Mouse (Mus musculus) kidney, embryonic 16.5 days (tissue): ENCODE results near the gene Mkrn2. TPM values are rescaled to one million over a fixed set of nuclear protein-coding genes. Genes with fewer than 3 reads are reported as not detected.

Experiments used
- ATAC-seq: fragments of 200-750 bp; cut with Nextera tagmentation; 2 replicates; pipeline ENCODE4 v1.8.0; 2017; ENCODE audit warnings: moderate TSS enrichment; ENCODE audit not compliant: low FRiP score, low TSS enrichment
- H3K27ac ChIP-seq: fragments of 300-500 bp; sonication (generic); 2 replicates; pipeline ENCODE4 v1.5.1; 2014; ENCODE audit warnings: low read length
- H3K27me3 ChIP-seq: fragments of 300-500 bp; sonication (generic); 2 replicates; pipeline ENCODE4 v1.6.1; 2014; ENCODE audit warnings: low read length, control low read depth, mixed read lengths; ENCODE audit not compliant: insufficient read depth
- H3K36me3 ChIP-seq: fragments of 300-500 bp; sonication (generic); 2 replicates; pipeline ENCODE4 v1.6.1; 2014; ENCODE audit warnings: low read length, control low read depth, mixed read lengths; ENCODE audit not compliant: insufficient read depth
- H3K4me1 ChIP-seq: fragments of 300-500 bp; sonication (generic); 2 replicates; pipeline ENCODE4 v1.6.1; 2014; ENCODE audit warnings: low read length, control low read depth, mixed read lengths; ENCODE audit not compliant: insufficient read depth
- H3K4me2 ChIP-seq: fragments of 300-500 bp; sonication (generic); replicated peaks from 2 replicates; pipeline ENCODE4 v1.6.1; 2014; ENCODE audit warnings: low read depth, low read length
- H3K4me3 ChIP-seq: fragments of 300-500 bp; sonication (generic); 2 replicates; pipeline ENCODE4 v1.5.1; 2014; ENCODE audit warnings: mild to moderate bottlenecking, low read length
- H3K9ac ChIP-seq: fragments of 300-500 bp; sonication (generic); replicated peaks from 2 replicates; pipeline ENCODE4 v1.6.1; 2014; ENCODE audit warnings: low read length
- H3K9me3 ChIP-seq: fragments of 300-500 bp; sonication (generic); 2 replicates; pipeline ENCODE4 v1.6.1; 2016; ENCODE audit warnings: low read length, control low read depth
- WGBS: fragments of 180-500 bp; shearing (Covaris S2); extraction: QIAGEN DNeasy Blood & Tissue Kit; methylation state at CpG from one replicate; pipeline ENCODE4 v1.1.7; 2014; 5-methylcytosine and 5-hydroxymethylcytosine counted together
- polyA plus RNA-seq: library from polyadenylated mRNA; unstranded; fragments of >200 nt; fragmentation: Nextera tagmentation; extraction: Ambion mirVana; gene quantifications from 2 replicates; pipeline ENCODE4 v1.2.1, GENCODE M21; 2015

The Mkrn2 gene
- polyA plus RNA-seq, 1 experiment from 2014 or later: 35.0 TPM

- Histone ChIP-seq H3K27me3 (no peaks in the 10 kb centered on the region), H3K4me1 (no peaks in the 10 kb centered on the region), H3K27ac (no peak overlapping the region), H3K36me3 (peaks cover 15% of the 10 kb centered on the region), H3K9ac (no peak overlapping the region), H3K4me2 (no peak overlapping the region), H3K4me3 (no peak overlapping the region), H3K9me3 (no peaks in the 10 kb centered on the region)
- 69% methylated on average over 10 of the region's 10 CpGs for WGBS
- no peak for ATAC-seq
These were observed 19.2 kb upstream of the Mkrn2 start for GRCm38 (mm10) chr6:115582328-115583115.

GRCm38 (mm10) chr6:115583430-115584125, 18.1 kb upstream of the Mkrn2 start:
- H3K4me2 ChIP-seq: no peak overlapping the region
- ATAC-seq: no peak
- H3K4me1 ChIP-seq: no peaks in the 10 kb centered on the region
- H3K27ac ChIP-seq: no peak overlapping the region
- H3K27me3 ChIP-seq: no peaks in the 10 kb centered on the region
- H3K9ac ChIP-seq: no peak overlapping the region
- H3K9me3 ChIP-seq: no peaks in the 10 kb centered on the region
- H3K36me3 ChIP-seq: peaks cover 6% of the 10 kb centered on the region
- 75% methylated on average over 6 of the region's 6 CpGs for WGBS
- H3K4me3 ChIP-seq: no peak overlapping the region

GRCm38 (mm10) chr6:115584176-115584575, 17.5 kb upstream of the Mkrn2 start:
- Histone ChIP-seq H3K27ac (no peak overlapping the region), H3K4me1 (no peaks in the 10 kb centered on the region), H3K9ac (no peak overlapping the region), H3K4me2 (no peak overlapping the region), H3K27me3 (no peaks in the 10 kb centered on the region), H3K9me3 (no peaks in the 10 kb centered on the region), H3K36me3 (0 out of 2 replicates have a peak, but pooled peaks cover under 1% of the 10 kb centered on the region), H3K4me3 (no peak overlapping the region)
- ATAC-seq: no peak
- WGBS: 73% methylated on average over 3 of the region's 3 CpGs

GRCm38 (mm10) chr6:115586321-115586720, 15.4 kb upstream of the Mkrn2 start:
- Histone ChIP-seq H3K4me2 (no peak overlapping the region), H3K36me3 (no peaks in the 10 kb centered on the region)
- WGBS: 86% methylated on average over 10 of the region's 10 CpGs

GRCm38 (mm10) chr6:115591692-115592359, 9.9 kb upstream of the Mkrn2 start:
- WGBS: 79% methylated on average over 19 of the region's 19 CpGs

More at GRCm38 (mm10) chr6:115586321-115586720, 15.4 kb upstream of the Mkrn2 start:
- no peak for ATAC-seq
- Histone ChIP-seq H3K27me3 (no peaks in the 10 kb centered on the region), H3K9me3 (no peaks in the 10 kb centered on the region), H3K4me3 (no peak overlapping the region), H3K4me1 (no peaks in the 10 kb centered on the region), H3K9ac (no peak overlapping the region), H3K27ac (no peak overlapping the region)

GRCm38 (mm10) chr6:115592458-115592857, 9.2 kb upstream of the Mkrn2 start, which contains the start of gene Mkrn2os:
Gene Mkrn2os, minus strand, starts transcription at chr6:115592576.
- H3K4me2 ChIP-seq: peak within 1 kb of the TSS; percentile 47
- ATAC-seq: peak; percentile 86

More at GRCm38 (mm10) chr6:115591692-115592359, 9.9 kb upstream of the Mkrn2 start:
- H3K4me1 ChIP-seq: peaks cover 11% of the 10 kb centered on the region; the same call in 1 of the 2 replicates
- no peak overlapping the region for H3K27ac ChIP-seq
- peak overlapping the region; percentile 53 for H3K9ac ChIP-seq
- H3K4me2 ChIP-seq: peak overlapping the region; percentile 47
- no peaks in the 10 kb centered on the region for H3K9me3 ChIP-seq
- H3K36me3 ChIP-seq: no peaks in the 10 kb centered on the region
- peak; percentile 44 for ATAC-seq
- H3K27me3 ChIP-seq: no peaks in the 10 kb centered on the region
- H3K4me3 ChIP-seq: peak overlapping the region; percentile 30

GRCm38 (mm10) chr6:115593252-115593651, 8.4 kb upstream of the Mkrn2 start:
- peaks cover 11% of the 10 kb centered on the region; the same call in 1 of the 2 replicates for H3K4me1 ChIP-seq
- no peak overlapping the region for H3K4me3 ChIP-seq
- no peak overlapping the region for H3K4me2 ChIP-seq
- H3K36me3 ChIP-seq: no peaks in the 10 kb centered on the region
- no peak overlapping the region for H3K27ac ChIP-seq
- 79% methylated on average over 4 of the region's 4 CpGs for WGBS
- no peaks in the 10 kb centered on the region for H3K27me3 ChIP-seq
- H3K9me3 ChIP-seq: no peaks in the 10 kb centered on the region
- no peak for ATAC-seq
- no peak overlapping the region for H3K9ac ChIP-seq

More at GRCm38 (mm10) chr6:115592458-115592857, 9.2 kb upstream of the Mkrn2 start, which contains the start of gene Mkrn2os:
- Histone ChIP-seq H3K9me3 (no peaks in the 10 kb centered on the region), H3K27ac (peak within 1 kb of the TSS; percentile 4; the same call in 1 of the 2 replicates), H3K9ac (peak within 1 kb of the TSS; percentile 53), H3K4me3 (peak within 1 kb of the TSS; percentile 30), H3K4me1 (peaks cover 11% of the 10 kb centered on the region; the same call in 1 of the 2 replicates), H3K27me3 (no peaks in the 10 kb centered on the region), H3K36me3 (no peaks in the 10 kb centered on the region)
- WGBS: 37% methylated on average over 5 of the region's 5 CpGs

GRCm38 (mm10) chr6:115594463-115594862, 7.2 kb upstream of the Mkrn2 start:
- peaks cover 11% of the 10 kb centered on the region; the same call in 1 of the 2 replicates for H3K4me1 ChIP-seq
- no peak overlapping the region for H3K4me2 ChIP-seq
- no peaks in the 10 kb centered on the region for H3K9me3 ChIP-seq
- H3K4me3 ChIP-seq: no peak overlapping the region
- ATAC-seq: no peak
- H3K36me3 ChIP-seq: no peaks in the 10 kb centered on the region
- 73% methylated on average over 3 of the region's 3 CpGs for WGBS
- no peak overlapping the region for H3K27ac ChIP-seq
- no peak overlapping the region for H3K9ac ChIP-seq
- no peaks in the 10 kb centered on the region for H3K27me3 ChIP-seq

GRCm38 (mm10) chr6:115595667-115596066, 6.0 kb upstream of the Mkrn2 start:
- Histone ChIP-seq H3K27ac (no peak overlapping the region), H3K9me3 (no peaks in the 10 kb centered on the region), H3K4me1 (peaks cover 11% of the 10 kb centered on the region; the same call in 1 of the 2 replicates), H3K4me3 (no peak overlapping the region), H3K4me2 (no peak overlapping the region), H3K27me3 (no peaks in the 10 kb centered on the region), H3K9ac (no peak overlapping the region), H3K36me3 (no peaks in the 10 kb centered on the region)
- ATAC-seq: no peak
- 64% methylated on average over 3 of the region's 3 CpGs for WGBS
